Mouse (Mus musculus) spleen, postnatal 10 days (tissue): Measurements from ENCODE around the gene Gm14214.

Experiments
- DNase-seq, 2 experiments: peaks; one replicate each; pipeline ENCODE4 v3.0.0; 2021 to 2022; ENCODE audit warnings: low spot score in 2 of 2

The Gm14214 gene

GRCm38 (mm10) chr2:154776496-154776895 lies 6.7 kb upstream of the Gm14214 start:
- no peak for DNase-seq

GRCm38 (mm10) chr2:154774032-154774431 lies 4.2 kb upstream of the Gm14214 start:
- DNase-seq, result peak in 1 of 2 experiments; percentile 67

DNA sequence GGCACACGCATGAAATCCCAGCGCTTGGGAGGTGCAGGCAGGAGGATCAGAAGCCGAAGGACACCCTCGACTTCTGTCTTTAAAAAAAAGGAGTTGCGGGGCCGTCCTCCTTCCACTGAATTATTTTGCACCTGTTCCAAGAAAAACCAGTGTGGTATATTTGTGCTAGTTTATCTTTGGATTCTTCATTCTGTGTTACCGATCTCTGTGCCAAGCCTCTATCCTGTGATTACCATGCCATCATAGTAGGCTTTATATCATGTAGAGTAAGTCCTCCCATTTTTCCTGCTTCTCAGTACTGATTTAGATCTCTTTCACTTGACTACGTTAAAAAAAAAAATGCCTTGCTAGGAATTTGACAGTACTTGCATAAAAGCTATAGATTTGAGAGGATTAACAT lies 1.8 kb upstream of the Gm14214 start:
- no peak for DNase-seq

DNA sequence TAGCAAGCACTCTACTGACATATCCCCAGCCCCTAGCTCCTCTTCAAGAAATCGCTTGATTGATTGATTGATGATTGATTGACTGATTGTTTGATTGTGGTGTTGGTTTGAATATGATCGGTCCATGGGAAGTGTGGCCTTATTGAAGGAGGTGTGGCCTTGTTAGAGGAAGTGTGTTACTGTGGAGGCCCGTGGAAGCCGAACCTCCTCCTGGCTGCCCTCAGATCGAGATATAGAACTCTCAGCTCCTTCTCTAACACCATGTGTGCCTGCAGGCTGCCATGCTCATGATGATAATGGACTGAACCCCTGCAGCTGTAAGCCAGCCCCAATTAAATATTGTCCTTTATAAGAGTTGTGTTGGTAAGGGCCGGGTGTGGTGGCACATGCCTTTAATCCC lies 2.8 kb downstream of the Gm14214 start:
- DNase-seq, result no peak

DNA sequence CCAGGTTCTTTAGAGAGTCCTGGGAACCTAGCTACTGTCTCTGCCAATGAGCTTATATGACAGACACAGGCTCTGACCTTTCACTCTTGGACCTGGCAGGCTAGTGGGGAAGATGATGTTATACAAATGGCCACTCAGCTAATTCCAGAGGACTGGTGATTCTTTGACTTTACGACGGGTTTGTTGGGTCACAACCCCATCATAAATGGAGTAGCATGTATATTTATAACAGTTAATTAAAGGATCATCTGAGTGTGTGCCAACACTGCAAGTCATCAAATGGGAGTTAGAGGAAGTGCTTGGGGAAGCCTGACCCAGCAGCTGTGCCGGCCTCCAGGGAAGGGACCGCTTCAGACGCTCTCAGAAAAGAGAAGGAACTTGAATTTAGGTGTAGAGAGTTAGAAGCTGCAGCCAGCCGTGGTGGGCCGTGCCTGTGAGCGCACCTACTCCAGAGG lies 4.2 kb downstream of the Gm14214 start:
- peak in 1 of 2 experiments; percentile 31 for DNase-seq

GRCm38 (mm10) chr2:154764828-154765497 lies 4.9 kb downstream of the Gm14214 start:
- DNase-seq, result peak; percentile 35 to 36

DNA sequence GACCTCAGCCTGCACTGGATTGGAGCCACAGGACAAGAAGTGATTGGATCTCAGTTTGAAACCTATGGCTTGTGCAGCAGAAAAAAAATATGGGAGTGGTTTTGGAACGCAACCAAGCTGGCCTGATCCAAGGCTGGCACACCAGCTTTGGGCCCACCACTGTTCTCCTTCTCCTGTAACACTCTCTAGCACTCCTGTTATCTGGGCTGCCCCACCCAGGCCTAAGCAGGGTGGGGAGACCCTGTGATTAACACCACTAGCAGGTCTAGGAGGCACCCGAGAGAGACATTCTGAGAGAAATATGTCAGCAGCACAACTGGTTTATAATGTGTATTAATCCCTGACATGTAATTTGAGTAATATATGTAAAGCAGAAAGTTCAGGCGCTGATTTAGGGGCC lies 6.6 kb downstream of the Gm14214 start:
- DNase-seq, result no peak

DNA sequence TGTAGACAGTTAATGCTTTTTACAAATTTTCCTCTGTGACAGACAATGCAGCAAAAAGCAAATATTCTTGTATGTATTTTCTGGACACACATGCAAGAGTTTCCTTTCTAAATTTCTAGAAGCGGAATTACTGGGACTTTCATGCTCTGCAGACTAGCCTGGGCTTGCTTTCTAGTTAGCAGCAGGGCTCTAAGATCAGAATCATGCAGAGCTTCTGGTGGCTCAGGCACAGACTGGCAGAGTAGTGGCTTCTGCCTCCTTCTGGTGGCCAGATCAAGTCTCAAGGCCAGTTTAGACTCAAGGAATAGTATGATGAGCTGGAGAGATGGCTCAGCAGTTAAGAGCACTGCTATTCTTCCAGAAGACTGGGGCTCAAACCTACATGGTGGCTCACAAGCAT lies 11.4 kb downstream of the Gm14214 start:
- DNase-seq, result no peak

GRCm38 (mm10) chr2:154757691-154758090 lies 12.1 kb downstream of the Gm14214 start:
- peak in 1 of 2 experiments; percentile 22 for DNase-seq

- DNase-seq, result no peak
Observed at GRCm38 (mm10) chr2:154755791-154756190, 14.0 kb downstream of the Gm14214 start.

- DNase-seq, result no peak
Observed at GRCm38 (mm10) chr2:154754068-154754560, 15.7 kb downstream of the Gm14214 start.

- no peak for DNase-seq
Observed at GRCm38 (mm10) chr2:154751924-154752323, 17.9 kb downstream of the Gm14214 start.

GRCm38 (mm10) chr2:154749046-154750036 lies 20.5 kb downstream of the Gm14214 start:
- no peak for DNase-seq

- no peak for DNase-seq
Observed at GRCm38 (mm10) chr2:154748383-154748782, 21.4 kb downstream of the Gm14214 start.

DNA sequence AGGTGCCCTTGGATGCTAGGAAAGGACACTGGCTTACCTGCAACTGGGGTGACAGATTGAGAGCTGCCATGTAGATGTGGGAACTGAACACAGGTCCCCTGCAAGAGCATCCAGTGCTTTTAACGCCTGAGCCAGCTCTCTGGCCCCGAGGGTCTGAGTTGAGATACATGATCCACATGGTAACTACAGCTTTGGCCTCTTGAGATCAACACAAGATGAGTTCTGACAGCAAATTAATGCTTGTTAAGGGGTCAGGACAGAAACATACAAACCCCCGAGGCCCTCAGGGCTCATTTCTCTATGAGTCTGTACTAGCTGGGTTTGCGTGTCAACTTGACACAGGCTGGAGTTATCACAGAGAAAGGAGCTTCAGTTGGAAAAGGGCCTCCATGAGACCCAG lies 25.9 kb downstream of the Gm14214 start:
- no peak for DNase-seq

DNA sequence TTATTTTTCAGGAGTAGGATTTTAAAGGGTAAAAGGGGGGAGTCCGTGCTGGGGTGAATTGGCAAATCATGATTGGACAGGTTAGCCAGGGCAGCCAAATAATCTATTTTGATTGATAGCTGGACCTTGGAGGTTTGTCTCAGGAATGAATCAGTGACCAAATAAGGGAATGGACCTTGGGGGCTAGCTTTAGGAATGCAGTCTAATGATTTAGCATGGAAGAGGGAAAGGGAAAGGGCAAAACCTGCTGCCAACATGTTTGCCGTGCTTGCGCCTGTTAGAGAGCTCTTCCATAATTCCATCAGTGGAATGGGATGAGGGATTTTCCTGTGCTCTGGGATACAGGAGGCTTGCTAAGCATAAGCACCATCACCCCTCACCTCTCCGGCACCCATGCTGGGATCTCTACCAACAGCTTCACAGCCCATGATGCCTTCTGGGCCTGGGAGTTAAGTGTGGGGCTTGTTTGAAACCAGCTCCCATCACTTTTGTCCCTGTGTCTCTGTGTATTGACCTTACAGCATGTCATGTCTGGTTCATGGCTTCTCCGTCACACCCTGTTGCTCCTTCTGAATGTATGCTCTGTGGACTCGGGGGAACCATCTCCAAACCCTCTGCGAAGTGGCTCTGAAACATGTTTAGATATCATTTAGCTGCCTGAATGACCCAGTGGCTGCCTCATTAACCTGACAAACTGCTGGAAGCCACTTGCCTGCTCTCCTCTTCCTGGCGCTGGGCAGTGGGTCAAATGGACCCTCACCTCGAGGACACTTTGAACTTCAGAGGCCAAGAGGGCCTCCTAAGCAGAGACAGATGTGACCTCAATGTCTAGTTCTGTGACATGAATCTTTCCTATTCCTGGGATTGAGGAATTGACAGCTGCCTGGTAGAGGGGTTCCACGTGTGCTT lies 26.7 kb downstream of the Gm14214 start:
- no peak for DNase-seq

DNA sequence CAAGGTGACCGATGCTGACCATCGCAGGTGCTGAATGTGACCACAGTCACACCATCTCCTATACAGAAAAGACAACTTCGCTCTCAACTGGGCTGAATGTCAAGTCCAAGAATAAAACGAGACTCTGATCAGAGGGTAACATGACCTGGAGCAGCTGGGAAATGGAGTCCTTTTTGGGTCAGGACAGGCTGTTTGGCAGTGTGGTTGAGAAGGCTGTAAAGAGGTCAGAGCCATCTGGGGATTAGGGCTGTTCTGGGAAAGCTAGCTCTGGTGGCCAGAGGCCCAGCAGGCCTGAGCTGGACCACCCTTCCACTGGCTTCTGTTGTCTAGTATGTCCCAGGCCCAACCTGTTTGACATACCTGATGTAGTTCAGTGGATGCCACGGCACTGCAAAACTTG lies 31.2 kb downstream of the Gm14214 start:
- no peak for DNase-seq

DNA sequence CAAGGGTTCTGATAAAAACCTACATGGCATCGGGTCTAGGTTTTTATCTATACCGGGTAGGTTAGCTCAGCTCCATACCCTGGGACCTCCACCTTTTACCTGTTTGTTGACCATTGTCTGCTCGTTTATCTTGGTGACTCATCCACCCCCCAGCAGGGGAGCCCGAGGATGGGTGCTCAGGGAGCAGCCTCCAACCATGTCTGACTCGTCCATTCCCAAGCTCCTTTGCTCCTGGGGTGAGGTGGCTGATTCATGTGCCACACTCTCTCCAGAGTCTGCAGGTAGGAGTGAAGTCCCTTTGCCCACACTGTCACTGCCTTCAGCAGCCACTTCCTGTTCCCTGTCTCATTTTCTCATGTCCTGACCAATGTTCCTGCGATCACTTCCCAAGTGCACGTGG lies 33.8 kb downstream of the Gm14214 start:
- no peak for DNase-seq

- no peak for DNase-seq
Observed at GRCm38 (mm10) chr2:154735416-154735815, 34.4 kb downstream of the Gm14214 start.

DNA sequence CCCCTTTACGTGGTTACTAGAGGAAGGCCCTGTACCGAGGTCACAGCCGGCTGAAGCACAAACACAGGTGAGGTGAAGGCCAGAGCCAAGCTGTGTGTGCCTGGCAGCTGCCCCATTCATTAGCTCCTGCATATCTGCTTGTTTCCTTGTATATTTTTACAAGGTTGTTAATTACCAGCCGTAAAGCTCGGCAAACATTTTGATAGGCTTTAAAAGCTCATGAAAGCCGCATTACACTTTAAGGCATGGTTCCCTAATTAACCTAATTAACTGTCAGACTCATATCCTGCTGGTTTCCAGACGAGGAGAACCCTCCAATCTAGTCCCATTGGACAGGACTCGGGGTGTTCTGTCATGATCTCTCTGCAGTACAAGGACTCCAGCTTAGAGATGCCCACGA lies 34.9 kb downstream of the Gm14214 start:
- no peak for DNase-seq

- no peak for DNase-seq
Observed at GRCm38 (mm10) chr2:154732503-154733141, 37.2 kb downstream of the Gm14214 start.
